Mouse (Mus musculus): ENCODE measurements at regions not wholly inside any gene's neighbourhood (a gene's known extent, or its start where the extent isn't known, plus 50 kb on each side); places are given as distances from the start of the nearest gene placed in this dataset.

DNA sequence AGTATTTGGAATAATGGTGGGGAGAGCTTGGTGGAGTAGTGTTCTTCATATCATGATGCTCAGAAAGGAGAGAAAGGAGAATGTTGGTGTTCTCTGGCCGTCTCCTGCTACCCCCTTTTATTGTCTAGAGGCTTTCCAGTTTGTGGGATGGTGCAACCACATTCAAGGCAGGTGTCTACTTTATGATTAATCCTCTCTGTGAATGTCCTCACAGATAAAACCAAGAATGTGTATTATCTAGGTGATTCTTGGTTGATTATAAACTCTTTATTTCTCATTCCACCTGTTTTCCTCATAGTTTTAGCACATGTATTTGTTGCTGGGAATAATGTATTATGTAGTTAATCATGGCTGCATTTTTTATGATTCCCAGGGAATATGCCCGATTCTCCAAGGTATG, 910.9 kb upstream of the Lrrc6 start:
- Histone ChIP-seq H3K36me3 (ENCODE audit: control insufficient read depth, insufficient read depth) (no peaks in the 10 kb centered on the region), H3K4me3 (ENCODE audit: low read length) (no peak overlapping the region), H3K9me3 (replicated peaks; ENCODE audit: control insufficient read depth, low read length) (no peaks in the 10 kb centered on the region), H3K4me2 (ENCODE audit: low read depth, low read length) (no peak overlapping the region), H3K27ac (ENCODE audit: low read length) (no peak overlapping the region), H3K4me1 (ENCODE audit: control insufficient read depth, insufficient read depth, low read length) (no peaks in the 10 kb centered on the region), H3K9ac (ENCODE audit: low read length) (no peak overlapping the region), H3K27me3 (ENCODE audit: control insufficient read depth, insufficient read depth, low read length) (no peaks in the 10 kb centered on the region)
- no peak for ATAC-seq (replicated peaks; ENCODE audit: extremely low read depth, insufficient read depth, low FRiP score)
- WGBS: 75% methylated on average over 2 of the region's 2 CpGs

DNA sequence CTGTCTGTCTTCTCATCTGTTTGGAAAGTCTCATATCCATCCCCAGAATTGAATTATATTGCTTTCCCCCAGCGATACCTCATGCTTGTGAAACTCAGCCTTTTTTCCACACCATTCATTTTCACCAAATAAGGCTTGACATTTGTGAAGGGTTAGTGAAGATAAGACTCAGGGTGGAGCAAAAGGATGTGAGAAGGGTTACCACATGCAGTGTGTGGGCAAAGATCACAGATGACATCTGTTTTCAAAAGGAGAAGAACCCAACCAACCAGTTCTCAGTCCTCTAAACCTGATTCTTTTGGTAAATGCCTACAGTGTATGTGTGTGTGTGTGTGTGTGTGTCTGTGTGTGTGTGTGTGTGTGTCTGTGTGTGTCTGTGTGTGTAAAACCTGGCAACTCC, 909.3 kb upstream of the Lrrc6 start:
- no peaks in the 10 kb centered on the region for H3K27me3 ChIP-seq (ENCODE audit: control insufficient read depth, insufficient read depth, low read length)
- H3K36me3 ChIP-seq (ENCODE audit: control insufficient read depth, insufficient read depth): no peaks in the 10 kb centered on the region
- 0 out of 2 replicates have a peak, but pooled peaks have one; percentile 8 for ATAC-seq (replicated peaks; ENCODE audit: extremely low read depth, insufficient read depth, low FRiP score)
- no peaks in the 10 kb centered on the region for H3K9me3 ChIP-seq (replicated peaks; ENCODE audit: control insufficient read depth, low read length)
- H3K9ac ChIP-seq (ENCODE audit: low read length): no peak overlapping the region
- H3K4me2 ChIP-seq (ENCODE audit: low read depth, low read length): no peak overlapping the region
- WGBS: 70% methylated on average over 1 of the region's 1 CpGs
- peaks cover 10% of the 10 kb centered on the region for H3K4me1 ChIP-seq (ENCODE audit: control insufficient read depth, insufficient read depth, low read length)
- H3K27ac ChIP-seq (ENCODE audit: low read length): no peak overlapping the region
- no peak overlapping the region for H3K4me3 ChIP-seq (ENCODE audit: low read length)

DNA sequence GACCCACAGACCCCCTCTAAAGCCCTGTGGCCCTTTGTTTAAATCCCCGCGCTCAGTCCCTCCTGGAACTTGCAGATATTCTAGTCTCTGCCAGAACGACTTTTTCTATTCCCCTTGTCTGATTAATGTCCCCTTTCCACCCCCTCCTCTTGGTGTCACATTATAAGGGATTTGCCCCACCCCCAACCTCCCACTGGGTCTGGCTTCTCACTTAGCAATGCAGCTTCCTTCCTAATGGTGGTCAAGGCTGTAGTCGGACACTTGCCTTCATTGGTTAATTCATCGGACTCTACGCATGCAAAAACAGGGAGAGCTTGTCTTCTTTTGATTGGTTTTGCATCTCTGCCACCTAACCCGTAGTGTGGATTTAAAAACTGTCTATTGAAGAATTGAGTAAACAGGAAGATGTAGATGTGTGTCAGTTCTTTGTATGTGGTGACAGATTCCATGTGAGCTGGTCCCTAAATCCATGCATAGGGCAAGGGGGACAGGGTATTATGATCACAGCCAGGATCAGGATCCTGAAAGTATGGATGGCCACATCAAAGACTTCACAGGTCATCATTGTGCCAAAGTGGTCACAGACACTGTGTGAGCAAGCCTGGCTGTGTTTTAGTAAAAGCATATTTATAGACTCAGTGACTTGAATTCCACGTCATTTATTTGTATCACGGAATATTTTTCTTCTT, 908.3 kb upstream of the Lrrc6 start:
- Histone ChIP-seq H3K36me3 (ENCODE audit: control insufficient read depth, insufficient read depth) (no peaks in the 10 kb centered on the region), H3K27ac (ENCODE audit: low read length) (no peak overlapping the region), H3K4me1 (ENCODE audit: control insufficient read depth, insufficient read depth, low read length) (peaks cover 12% of the 10 kb centered on the region), H3K4me3 (ENCODE audit: low read length) (no peak overlapping the region), H3K9me3 (replicated peaks; ENCODE audit: control insufficient read depth, low read length) (no peaks in the 10 kb centered on the region), H3K4me2 (ENCODE audit: low read depth, low read length) (no peak overlapping the region), H3K27me3 (ENCODE audit: control insufficient read depth, insufficient read depth, low read length) (no peaks in the 10 kb centered on the region), H3K9ac (ENCODE audit: low read length) (no peak overlapping the region)
- 71% methylated on average over 9 of the region's 9 CpGs for WGBS
- ATAC-seq (replicated peaks; ENCODE audit: extremely low read depth, insufficient read depth, low FRiP score): no peak

DNA sequence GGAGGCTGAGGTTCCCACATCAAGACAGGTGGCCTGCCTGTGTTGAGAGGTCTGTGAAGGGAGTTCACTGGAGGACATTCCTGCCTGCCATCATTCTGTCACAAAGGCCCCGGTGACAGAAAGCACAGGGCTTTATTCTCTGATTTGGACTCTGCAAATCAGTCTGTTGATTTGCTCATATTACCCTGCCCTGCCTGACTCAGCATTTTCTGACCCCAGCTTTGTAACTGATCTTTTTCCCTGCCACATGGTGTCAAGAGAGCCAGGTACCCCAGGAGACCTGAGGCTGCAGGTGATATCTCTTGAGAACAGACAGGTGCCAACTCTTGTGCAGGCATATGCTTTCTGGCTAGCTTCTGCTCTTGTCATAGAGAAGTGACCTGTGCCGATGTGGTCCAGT, 906.5 kb upstream of the Lrrc6 start:
- Histone ChIP-seq H3K4me3 (ENCODE audit: low read length) (no peak overlapping the region), H3K9me3 (replicated peaks; ENCODE audit: control insufficient read depth, low read length) (no peaks in the 10 kb centered on the region), H3K36me3 (ENCODE audit: control insufficient read depth, insufficient read depth) (no peaks in the 10 kb centered on the region), H3K27ac (ENCODE audit: low read length) (no peak overlapping the region), H3K27me3 (ENCODE audit: control insufficient read depth, insufficient read depth, low read length) (no peaks in the 10 kb centered on the region), H3K4me2 (ENCODE audit: low read depth, low read length) (no peak overlapping the region), H3K4me1 (ENCODE audit: control insufficient read depth, insufficient read depth, low read length) (peaks cover 12% of the 10 kb centered on the region), H3K9ac (ENCODE audit: low read length) (no peak overlapping the region)
- 65% methylated on average over 2 of the region's 2 CpGs for WGBS
- ATAC-seq (replicated peaks; ENCODE audit: extremely low read depth, insufficient read depth, low FRiP score): no peak

DNA sequence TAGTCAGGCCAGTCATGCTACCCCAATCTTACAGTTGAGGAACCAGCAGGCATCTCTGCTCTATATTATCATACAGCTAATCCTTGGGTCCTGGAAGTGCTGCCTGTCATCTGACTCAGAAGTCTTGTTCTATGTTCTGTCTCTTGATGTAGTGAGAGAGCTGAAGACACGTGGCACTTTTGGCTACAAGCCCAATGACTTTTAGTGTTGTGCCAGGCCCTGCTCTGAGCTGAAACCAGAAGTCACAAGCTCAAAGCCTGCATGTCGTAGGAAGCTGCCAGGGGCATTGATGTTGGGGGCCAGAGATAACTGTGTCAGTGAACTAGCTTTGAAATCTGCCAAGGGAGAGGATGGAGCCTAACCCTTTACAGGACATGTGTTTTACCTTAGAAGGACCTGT, 904.8 kb upstream of the Lrrc6 start:
- Histone ChIP-seq H3K9me3 (replicated peaks; ENCODE audit: control insufficient read depth, low read length) (no peaks in the 10 kb centered on the region), H3K27ac (ENCODE audit: low read length) (peak overlapping the region; percentile 61), H3K27me3 (ENCODE audit: control insufficient read depth, insufficient read depth, low read length) (no peaks in the 10 kb centered on the region), H3K4me3 (ENCODE audit: low read length) (no peak overlapping the region), H3K9ac (ENCODE audit: low read length) (no peak overlapping the region), H3K36me3 (ENCODE audit: control insufficient read depth, insufficient read depth) (no peaks in the 10 kb centered on the region), H3K4me2 (ENCODE audit: low read depth, low read length) (no peak overlapping the region), H3K4me1 (ENCODE audit: control insufficient read depth, insufficient read depth, low read length) (peaks cover 12% of the 10 kb centered on the region)
- 26% methylated on average over 2 of the region's 2 CpGs for WGBS
- peak; percentile 85 for ATAC-seq (replicated peaks; ENCODE audit: extremely low read depth, insufficient read depth, low FRiP score)

DNA sequence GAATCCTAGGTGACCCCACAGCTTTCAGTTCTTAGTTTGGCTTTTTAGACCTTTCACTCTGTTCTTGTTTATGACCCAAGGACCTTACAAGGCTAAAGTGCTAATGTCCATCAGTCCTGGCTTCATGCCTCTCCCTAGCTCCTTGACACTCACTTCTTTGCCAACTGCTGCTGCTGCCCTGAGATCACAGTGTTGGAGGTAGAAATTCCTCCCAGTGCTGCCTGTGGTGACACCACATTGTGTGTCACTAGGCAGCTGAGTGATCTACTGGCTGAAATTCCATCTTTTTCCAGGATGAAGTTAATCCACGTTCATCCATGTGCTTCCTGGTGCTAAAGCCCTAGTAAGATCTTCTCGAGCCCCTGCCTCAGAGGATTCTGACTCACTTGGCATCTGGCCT, 904.3 kb upstream of the Lrrc6 start:
- no peaks in the 10 kb centered on the region for H3K36me3 ChIP-seq (ENCODE audit: control insufficient read depth, insufficient read depth)
- ATAC-seq (replicated peaks; ENCODE audit: extremely low read depth, insufficient read depth, low FRiP score): peak; percentile 43; the same call in 1 of the 2 replicates
- no peak overlapping the region for H3K4me2 ChIP-seq (ENCODE audit: low read depth, low read length)
- peaks cover 12% of the 10 kb centered on the region for H3K4me1 ChIP-seq (ENCODE audit: control insufficient read depth, insufficient read depth, low read length)
- H3K27me3 ChIP-seq (ENCODE audit: control insufficient read depth, insufficient read depth, low read length): no peaks in the 10 kb centered on the region
- H3K27ac ChIP-seq (ENCODE audit: low read length): peak overlapping the region; percentile 61
- H3K9me3 ChIP-seq (replicated peaks; ENCODE audit: control insufficient read depth, low read length): no peaks in the 10 kb centered on the region
- WGBS: 57% methylated on average over 2 of the region's 2 CpGs
- H3K4me3 ChIP-seq (ENCODE audit: low read length): no peak overlapping the region
- H3K9ac ChIP-seq (ENCODE audit: low read length): no peak overlapping the region

DNA sequence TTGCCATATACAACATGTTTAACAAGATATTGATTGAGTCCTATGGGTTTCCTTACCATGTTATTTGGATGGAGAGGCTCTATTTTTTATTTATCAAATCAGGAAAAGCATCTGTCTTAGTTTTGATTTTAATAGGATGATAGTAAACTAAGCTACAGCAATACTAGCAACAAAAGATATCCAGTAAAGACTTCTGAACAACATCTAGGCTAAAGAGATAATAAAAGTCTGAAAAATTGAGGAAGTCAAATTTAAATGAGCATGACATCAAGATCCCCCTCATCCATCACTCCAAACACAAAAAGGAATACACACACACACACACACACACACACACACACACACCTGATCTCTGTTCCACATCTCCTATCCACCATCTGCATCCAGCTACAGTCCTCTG, 901.6 kb upstream of the Lrrc6 start:
- Histone ChIP-seq H3K4me3 (ENCODE audit: low read length) (no peak overlapping the region), H3K9me3 (replicated peaks; ENCODE audit: control insufficient read depth, low read length) (no peaks in the 10 kb centered on the region), H3K36me3 (ENCODE audit: control insufficient read depth, insufficient read depth) (no peaks in the 10 kb centered on the region), H3K27ac (ENCODE audit: low read length) (no peak overlapping the region), H3K4me1 (ENCODE audit: control insufficient read depth, insufficient read depth, low read length) (peaks cover 12% of the 10 kb centered on the region), H3K9ac (ENCODE audit: low read length) (no peak overlapping the region), H3K27me3 (ENCODE audit: control insufficient read depth, insufficient read depth, low read length) (no peaks in the 10 kb centered on the region), H3K4me2 (ENCODE audit: low read depth, low read length) (no peak overlapping the region)
- ATAC-seq (replicated peaks; ENCODE audit: extremely low read depth, insufficient read depth, low FRiP score): no peak

DNA sequence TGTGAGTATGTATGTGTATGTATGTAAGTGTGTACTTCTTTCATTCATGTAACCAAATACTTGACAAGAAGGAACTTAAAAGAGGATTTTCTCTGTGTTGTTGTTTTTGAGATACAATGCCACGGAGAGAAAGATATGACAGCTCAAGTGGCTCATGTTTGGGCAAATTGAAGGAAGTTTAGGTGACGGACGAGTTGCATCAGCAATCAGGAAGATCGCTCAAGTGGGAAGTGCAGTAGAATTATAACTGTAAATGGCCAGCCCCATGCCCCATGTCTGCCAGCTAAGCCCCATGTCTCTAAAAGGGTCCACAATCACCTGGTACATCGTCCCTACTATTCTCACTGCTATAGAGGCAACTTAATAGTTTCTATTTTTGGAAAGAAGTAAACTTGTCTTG, 896.6 kb upstream of the Lrrc6 start:
- no peak overlapping the region for H3K27ac ChIP-seq (ENCODE audit: low read length)
- no peak overlapping the region for H3K4me2 ChIP-seq (ENCODE audit: low read depth, low read length)
- H3K27me3 ChIP-seq (ENCODE audit: control insufficient read depth, insufficient read depth, low read length): no peaks in the 10 kb centered on the region
- no peaks in the 10 kb centered on the region for H3K4me1 ChIP-seq (ENCODE audit: control insufficient read depth, insufficient read depth, low read length)
- 67% methylated on average over 5 of the region's 5 CpGs for WGBS
- no peaks in the 10 kb centered on the region for H3K36me3 ChIP-seq (ENCODE audit: control insufficient read depth, insufficient read depth)
- no peaks in the 10 kb centered on the region for H3K9me3 ChIP-seq (replicated peaks; ENCODE audit: control insufficient read depth, low read length)
- H3K9ac ChIP-seq (ENCODE audit: low read length): no peak overlapping the region
- no peak for ATAC-seq (replicated peaks; ENCODE audit: extremely low read depth, insufficient read depth, low FRiP score)
- no peak overlapping the region for H3K4me3 ChIP-seq (ENCODE audit: low read length)

DNA sequence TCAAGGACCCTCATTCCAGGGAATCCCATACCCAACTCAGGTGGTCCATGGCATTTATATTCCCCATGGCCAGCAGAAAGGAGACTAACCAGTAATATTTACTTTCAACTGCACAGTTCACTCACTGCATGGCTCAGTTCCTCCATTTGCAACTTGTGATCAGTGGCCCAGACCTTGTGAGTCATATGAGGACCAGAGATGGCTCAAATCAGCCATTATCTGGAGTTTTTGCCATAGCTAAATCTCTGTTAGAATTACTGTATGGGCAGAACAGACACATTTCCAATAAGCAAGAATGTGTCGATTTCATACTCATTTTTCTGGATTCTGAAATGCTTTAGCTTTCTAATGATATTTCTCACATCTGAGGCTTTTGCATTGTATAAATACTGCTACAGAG, 894.4 kb upstream of the Lrrc6 start:
- H3K36me3 ChIP-seq (ENCODE audit: control insufficient read depth, insufficient read depth): no peaks in the 10 kb centered on the region
- WGBS: 79% methylated on average over 1 of the region's 1 CpGs
- H3K27me3 ChIP-seq (ENCODE audit: control insufficient read depth, insufficient read depth, low read length): no peaks in the 10 kb centered on the region
- H3K9ac ChIP-seq (ENCODE audit: low read length): no peak overlapping the region
- no peak for ATAC-seq (replicated peaks; ENCODE audit: extremely low read depth, insufficient read depth, low FRiP score)
- H3K4me3 ChIP-seq (ENCODE audit: low read length): no peak overlapping the region
- no peak overlapping the region for H3K4me2 ChIP-seq (ENCODE audit: low read depth, low read length)
- no peaks in the 10 kb centered on the region for H3K9me3 ChIP-seq (replicated peaks; ENCODE audit: control insufficient read depth, low read length)
- H3K4me1 ChIP-seq (ENCODE audit: control insufficient read depth, insufficient read depth, low read length): no peaks in the 10 kb centered on the region
- H3K27ac ChIP-seq (ENCODE audit: low read length): no peak overlapping the region
